Mouse (Mus musculus) cerebellum, adult (tissue): ENCODE data around the gene B3galt2.
"Not testable (repeated sequence)": the region's sequence is repeated elsewhere in the genome, so short reads cannot be mapped to it uniquely, and the experiment has no call there.

Experiments
- ATAC-seq: cut with Nextera tagmentation; 2 replicates; pipeline ENCODE4 v1.9.2; 2017; ENCODE audit warnings: mild to moderate bottlenecking, moderate library complexity, mixed read lengths; ENCODE audit not compliant: insufficient number of reproducible peaks, low FRiP score, low TSS enrichment

Gene B3galt2

DNA sequence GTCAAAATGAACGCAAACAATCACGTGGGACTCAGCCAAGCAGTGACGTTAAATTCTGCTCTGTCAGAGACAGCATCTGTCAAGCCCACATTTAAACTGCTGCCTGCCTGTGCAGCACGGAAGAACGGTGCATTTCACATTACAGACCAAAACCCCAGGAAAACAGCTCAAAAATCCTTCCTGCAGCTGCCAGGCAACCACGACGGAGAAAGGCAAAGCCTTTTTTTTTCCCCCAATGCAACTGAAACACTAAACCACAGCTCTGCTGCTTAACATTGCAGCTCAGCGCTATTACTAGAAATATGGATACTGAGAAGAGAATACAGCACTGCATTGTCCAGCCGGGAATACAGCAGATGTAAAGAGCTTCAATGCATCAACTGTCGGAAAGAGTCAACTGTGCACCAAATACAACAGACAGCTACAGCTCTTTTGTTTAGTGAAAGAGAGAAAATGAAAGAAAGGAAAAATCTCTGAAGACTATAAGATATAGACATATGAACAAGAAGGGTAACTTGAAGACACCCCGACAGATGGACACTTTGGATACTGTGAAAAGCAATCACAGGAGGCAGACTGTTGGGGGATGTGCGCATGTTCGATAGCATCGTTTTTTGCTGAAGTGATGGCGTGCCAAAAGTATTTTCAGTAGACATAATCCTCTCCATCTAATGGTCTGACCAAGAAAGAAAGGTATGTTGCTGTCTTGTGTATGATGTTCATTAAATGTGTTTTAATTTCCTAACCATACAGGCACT is at the start of gene B3galt2:
Gene B3galt2 (plus strand): TSS at position 15 of the 758 bp plus-strand sequence.
- ATAC-seq = peak; percentile 56; the same call in 1 of the 2 replicates

DNA sequence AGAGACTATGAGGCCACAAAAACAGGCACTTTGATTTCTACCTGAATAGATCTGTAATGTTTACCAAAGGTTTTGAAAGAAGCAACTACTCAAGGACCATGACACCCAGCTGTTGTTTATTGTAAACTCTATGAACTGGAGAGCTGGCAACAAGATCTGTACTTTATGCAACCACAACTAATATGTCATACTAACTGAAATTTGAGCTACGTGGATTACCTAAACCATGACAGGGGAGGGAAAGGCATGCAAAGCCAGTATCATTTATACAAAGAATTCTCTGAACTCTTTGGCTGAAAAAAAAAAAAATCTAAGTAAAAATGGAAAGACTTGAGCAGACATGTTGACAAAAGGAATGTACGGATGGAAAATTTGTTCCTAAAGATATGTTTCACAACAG is 43.6 kb upstream of the B3galt2 start:
- ATAC-seq = no peak

- ATAC-seq = no peak
Observed at GRCm38 (mm10) chr1:143608911-143609310, 31.6 kb upstream of the B3galt2 start.

DNA sequence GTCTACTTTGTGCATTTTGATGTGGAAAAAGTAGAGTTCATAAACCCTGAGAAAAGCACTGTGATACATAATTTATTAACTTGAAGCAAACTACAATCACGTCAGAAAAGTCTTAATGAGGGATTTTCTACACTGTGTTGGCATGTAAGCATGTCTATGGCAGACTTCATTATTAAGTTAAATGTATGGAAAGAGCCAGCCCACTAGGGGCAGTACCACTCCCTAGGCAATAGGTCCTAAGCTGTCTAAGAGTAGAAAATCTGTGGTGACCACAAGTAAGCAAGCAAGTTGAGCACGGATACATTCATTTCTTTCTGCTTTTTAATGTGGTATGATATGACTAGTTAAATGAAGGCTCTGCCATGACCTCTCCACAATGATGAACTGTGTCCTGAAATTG is 27.6 kb upstream of the B3galt2 start:
- ATAC-seq = no peak

DNA sequence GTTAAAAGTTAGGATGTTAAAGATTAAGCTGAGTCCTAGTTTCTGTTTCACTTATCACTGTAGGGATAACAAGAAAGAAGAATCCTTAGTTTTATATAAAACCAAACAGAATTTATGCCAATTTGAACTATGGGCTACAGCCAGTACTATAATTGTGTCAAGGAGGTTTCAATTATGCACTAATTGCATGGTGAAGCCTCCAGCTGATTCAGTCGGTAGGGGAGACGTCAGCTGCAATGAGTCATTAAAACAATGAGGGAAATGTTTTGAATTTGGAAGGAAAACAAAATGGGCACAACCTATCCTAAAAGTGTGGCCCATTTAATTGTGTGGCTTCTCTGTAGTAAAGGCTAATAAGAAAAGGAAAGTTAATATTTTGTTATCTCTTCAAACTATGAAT is 20.7 kb upstream of the B3galt2 start:
- peak; percentile 61; the same call in 1 of the 2 replicates for ATAC-seq

- no peak for ATAC-seq
Observed at GRCm38 (mm10) chr1:143621930-143622329, 18.5 kb upstream of the B3galt2 start.

DNA sequence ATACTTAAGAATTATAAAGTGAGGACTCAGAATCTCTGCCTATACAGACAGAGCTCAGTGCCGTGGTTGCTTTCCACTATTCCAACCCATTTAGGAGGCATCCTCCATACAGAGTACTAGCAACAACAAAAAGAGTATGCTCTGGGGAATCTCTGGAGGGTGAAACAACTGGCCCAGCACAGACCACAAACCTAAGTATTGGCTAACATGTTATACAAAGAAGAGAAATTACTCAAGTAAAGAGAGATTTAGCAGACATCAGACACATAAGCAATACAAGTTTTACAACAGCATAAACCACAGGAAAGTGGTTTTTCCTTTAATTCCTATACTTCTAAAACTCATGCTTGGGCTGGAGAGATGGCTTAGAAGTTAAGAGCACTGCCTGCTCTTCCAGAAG is 17.8 kb upstream of the B3galt2 start:
- ATAC-seq = no peak

- no peak for ATAC-seq
Observed at GRCm38 (mm10) chr1:143631337-143631736, 9.1 kb upstream of the B3galt2 start.

- no peak for ATAC-seq
Observed at GRCm38 (mm10) chr1:143632361-143632760, 8.1 kb upstream of the B3galt2 start.

GRCm38 (mm10) chr1:143632854-143633587 is 7.4 kb upstream of the B3galt2 start:
- no peak for ATAC-seq

GRCm38 (mm10) chr1:143644221-143644620 is 3.8 kb downstream of the B3galt2 start:
- peak; percentile 69; the same call in 1 of the 2 replicates for ATAC-seq

GRCm38 (mm10) chr1:143645386-143645785 is 4.9 kb downstream of the B3galt2 start:
- ATAC-seq = 0 out of 2 replicates have a peak, but pooled peaks have one; percentile 54

- peak; percentile 58; the same call in 1 of the 2 replicates for ATAC-seq
Observed at GRCm38 (mm10) chr1:143646219-143646618, 5.8 kb downstream of the B3galt2 start.

DNA sequence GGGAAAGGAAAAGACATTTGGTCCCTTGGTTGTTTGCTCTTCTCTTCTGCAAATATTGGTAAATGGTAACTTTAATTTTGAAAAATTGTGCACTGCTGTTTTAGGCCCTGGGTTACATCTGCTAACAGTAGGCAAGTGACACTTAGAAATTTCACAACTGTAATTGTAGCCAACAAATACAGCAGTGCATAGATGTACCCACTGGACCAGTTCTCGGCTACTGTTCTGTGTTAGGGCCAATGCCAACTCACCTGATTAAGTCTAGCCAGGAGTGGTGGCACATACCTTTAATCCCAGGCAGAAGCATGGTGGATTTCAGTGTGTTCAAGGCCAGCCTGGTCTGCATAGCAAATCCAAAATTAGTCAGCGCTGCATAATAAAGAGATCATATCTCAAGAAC is 9.9 kb downstream of the B3galt2 start:
- ATAC-seq = no peak

- no peak for ATAC-seq
Observed at GRCm38 (mm10) chr1:143653646-143654045, 13.2 kb downstream of the B3galt2 start.

GRCm38 (mm10) chr1:143663197-143663596 is 22.7 kb downstream of the B3galt2 start:
- ATAC-seq = no peak

DNA sequence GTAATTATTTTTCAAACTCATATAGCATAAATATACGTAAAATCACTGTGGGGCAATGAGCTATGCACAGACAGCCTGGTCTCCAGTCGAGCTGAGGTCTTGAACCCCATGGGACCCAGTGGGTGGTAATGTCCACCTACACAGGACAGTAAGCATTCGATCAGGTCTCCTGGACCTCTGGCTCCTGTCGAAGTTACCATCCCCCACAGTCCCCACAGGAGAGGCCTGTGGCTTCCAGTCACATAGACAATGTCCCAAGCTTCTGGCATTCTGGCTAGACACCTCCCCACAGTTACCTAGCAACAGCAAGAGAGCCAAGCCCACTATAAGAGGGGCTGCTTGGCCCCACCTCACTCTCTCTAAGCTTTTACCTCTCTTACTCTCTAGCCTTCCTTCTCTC is 24.3 kb downstream of the B3galt2 start:
- not testable (repeated sequence) for ATAC-seq

DNA sequence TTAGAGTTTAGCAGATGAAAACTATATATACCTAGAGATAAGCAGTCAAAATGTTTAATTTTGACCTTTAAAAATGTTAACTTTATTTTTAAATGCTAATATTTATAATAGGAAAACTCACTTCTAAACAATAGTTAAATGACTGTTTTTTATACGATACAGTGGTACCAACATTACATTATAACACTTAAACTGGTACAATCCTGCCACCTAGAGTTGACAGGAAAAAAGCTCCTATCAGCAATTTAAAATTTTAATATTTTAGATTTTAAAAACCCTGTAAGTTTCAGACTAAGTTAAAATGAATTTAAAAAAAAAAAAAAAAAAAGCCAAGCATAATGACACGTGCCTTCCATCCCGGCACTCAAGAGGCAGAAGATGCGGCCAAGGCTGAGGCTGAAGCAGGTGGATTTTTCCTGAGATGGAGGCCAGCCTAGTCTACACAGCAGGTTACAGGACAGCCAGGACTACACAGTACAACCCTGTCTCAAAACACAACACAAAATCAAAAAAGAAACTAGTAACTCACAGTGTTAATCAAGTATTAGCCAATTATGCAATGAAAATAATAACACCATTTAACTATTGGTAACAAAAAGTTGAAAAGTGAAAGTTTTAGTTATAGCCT is 35.4 kb downstream of the B3galt2 start:
- no peak for ATAC-seq

GRCm38 (mm10) chr1:143681108-143681507 is 40.6 kb downstream of the B3galt2 start:
- ATAC-seq = peak; percentile 97

DNA sequence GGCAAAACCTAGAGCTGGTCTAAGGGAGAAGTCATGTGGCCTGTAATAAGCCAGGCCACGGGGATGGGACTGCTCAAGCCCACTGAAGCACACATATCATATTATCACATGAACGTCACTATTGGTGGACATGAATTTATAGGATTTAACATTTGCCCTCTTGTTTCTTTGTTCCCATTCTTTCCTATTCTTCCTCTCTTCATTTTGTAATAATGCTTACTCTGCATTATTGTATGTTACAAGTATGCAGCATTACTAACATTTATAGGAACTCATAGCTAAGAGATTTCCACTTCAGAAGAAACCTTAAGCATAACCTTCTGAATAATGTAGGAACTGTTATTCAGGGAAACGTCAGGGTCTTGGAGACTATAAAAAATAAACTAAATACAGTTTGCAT is 44.4 kb downstream of the B3galt2 start:
- ATAC-seq = no peak

GRCm38 (mm10) chr1:143701736-143702135 is 61.3 kb downstream of the B3galt2 start:
- ATAC-seq = no peak
